Mouse (Mus musculus) stomach, postnatal 0 days (tissue): ENCODE results near the gene Cck. TPM values are rescaled to one million over a fixed set of nuclear protein-coding genes. Genes with fewer than 3 reads are reported as not detected.
A peak's percentile ranks its signal among the peaks of the same experiment; 100 is the strongest.
"Not testable (repeated sequence)": the region's sequence is repeated elsewhere in the genome, so short reads cannot be mapped to it uniquely, and the experiment has no call there.

Source experiments
- ATAC-seq: fragments of 200-750 bp; cut with Nextera tagmentation; 2 replicates; pipeline ENCODE4 v1.8.0; 2017; ENCODE audit not compliant: low FRiP score, low TSS enrichment
- DNase-seq: peaks from one replicate; pipeline ENCODE4 v3.0.0-alpha.2; 2016; ENCODE audit warnings: low spot score
- H3K27ac ChIP-seq: fragments of 300-500 bp; sonication (generic); replicated peaks from 2 replicates; pipeline ENCODE4 v1.5.1; 2014; ENCODE audit warnings: mild to moderate bottlenecking, control low read depth
- H3K27me3 ChIP-seq: fragments of 300-500 bp; sonication (generic); 2 replicates; pipeline ENCODE4 v1.6.1; 2014; ENCODE audit warnings: low read length; ENCODE audit not compliant: control insufficient read depth, insufficient read depth
- H3K36me3 ChIP-seq: fragments of 300-500 bp; sonication (generic); 2 replicates; pipeline ENCODE4 v1.6.1; 2014; ENCODE audit warnings: low read length, mixed read lengths; ENCODE audit not compliant: control insufficient read depth, insufficient read depth
- H3K4me1 ChIP-seq: fragments of 300-500 bp; sonication (generic); replicated peaks from 2 replicates; pipeline ENCODE4 v1.6.1; 2014; ENCODE audit warnings: antibody characterized with exemption; ENCODE audit not compliant: control insufficient read depth, insufficient read depth
- H3K4me2 ChIP-seq: fragments of 300-500 bp; sonication (generic); replicated peaks from 2 replicates; pipeline ENCODE4 v1.6.1; 2014; ENCODE audit warnings: low read depth, mild to moderate bottlenecking, control low read depth, moderate library complexity
- H3K4me3 ChIP-seq: fragments of 300-500 bp; sonication (generic); 2 replicates; pipeline ENCODE4 v1.5.1; 2014; ENCODE audit warnings: low read depth, low read length, control low read depth
- H3K9ac ChIP-seq: fragments of 300-500 bp; sonication (generic); 2 replicates; pipeline ENCODE4 v1.6.1; 2014; ENCODE audit warnings: mild to moderate bottlenecking, low read length, control low read depth, mixed read lengths
- H3K9me3 ChIP-seq: fragments of 300-500 bp; sonication (generic); 2 replicates; pipeline ENCODE4 v1.6.1; 2016; ENCODE audit warnings: low read length; ENCODE audit not compliant: control insufficient read depth
- CTCF ChIP-seq: IDR thresholded peaks from 2 replicates; pipeline ENCODE4 v1.5.1; 2016; ENCODE audit warnings: antibody characterized with exemption, low read depth, mild to moderate bottlenecking, moderate library complexity
- EP300 ChIP-seq: optimal IDR thresholded peaks from 2 replicates; pipeline ENCODE3; 2016; ENCODE audit warnings: antibody characterized with exemption
- WGBS: fragments of 180-500 bp; shearing (Covaris S2); extraction: QIAGEN DNeasy Blood & Tissue Kit; methylation state at CpG from one replicate; pipeline ENCODE4 v1.1.7; 2014; 5-methylcytosine and 5-hydroxymethylcytosine counted together
- polyA plus RNA-seq: library from polyadenylated mRNA; unstranded; fragments of >200 nt; fragmentation: Nextera tagmentation; extraction: Ambion mirVana; gene quantifications from 2 replicates; pipeline ENCODE4 v1.2.1, GENCODE M21; 2015

The Cck gene
- polyA plus RNA-seq, 1 experiment from 2014 or later = 2.4 TPM

DNA sequence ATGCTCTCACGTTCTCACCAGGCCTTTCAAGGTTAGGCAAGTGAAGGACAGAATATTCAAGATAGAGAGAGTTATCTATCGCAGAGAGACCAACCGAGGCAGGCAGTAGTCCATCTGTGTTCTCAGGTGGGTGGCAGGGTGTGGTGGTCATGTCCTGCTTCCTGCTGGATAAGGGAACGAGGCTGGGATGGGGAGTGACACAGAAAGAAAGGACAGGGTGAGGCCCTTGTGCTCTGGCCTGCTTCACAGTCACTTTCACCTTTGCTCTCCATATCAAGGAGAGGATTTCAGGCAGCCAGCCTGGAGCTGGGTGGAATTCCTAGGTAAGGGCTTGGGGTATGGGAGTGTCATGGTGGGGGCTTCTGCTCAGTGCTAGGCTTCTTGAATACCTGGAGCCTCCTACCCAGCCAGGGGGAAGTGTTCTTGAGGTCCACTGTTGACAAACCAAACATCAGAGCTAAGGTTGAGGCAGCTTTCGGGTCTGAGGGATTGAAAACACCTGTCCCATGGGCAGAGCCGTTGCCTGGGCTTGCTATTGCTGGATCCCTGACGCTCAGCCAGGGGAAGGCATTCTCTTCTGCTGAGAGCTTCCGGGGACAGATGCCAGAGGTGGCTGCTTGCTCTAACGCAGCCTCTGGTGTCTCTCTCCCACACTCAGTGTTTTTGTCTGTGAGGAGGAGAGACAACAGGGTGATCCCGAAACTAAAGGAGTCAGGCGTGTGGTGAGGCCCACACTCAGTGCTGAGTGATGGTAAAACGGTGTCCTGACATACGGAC is 38.6 kb downstream of the Cck start:
- WGBS = 64% methylated on average over 13 of the region's 13 CpGs
- Histone ChIP-seq H3K36me3 (peaks cover 33% of the 10 kb centered on the region), H3K27me3 (no peaks in the 10 kb centered on the region), H3K27ac (peak overlapping the region; percentile 61; the same call in 1 of the 2 replicates), H3K9ac (no peak overlapping the region), H3K4me3 (no peak overlapping the region), H3K4me2 (no peak overlapping the region), H3K9me3 (no peaks in the 10 kb centered on the region), H3K4me1 (no peaks in the 10 kb centered on the region)
- DNase-seq (peak; percentile 53), ATAC-seq (peak; percentile 73)
- no peak for TF ChIP-seq EP300

- no peak for ATAC-seq
- Histone ChIP-seq H3K9me3 (no peaks in the 10 kb centered on the region), H3K27ac (no peak overlapping the region), H3K36me3 (peaks cover 35% of the 10 kb centered on the region), H3K9ac (no peak overlapping the region), H3K4me3 (no peak overlapping the region), H3K4me1 (no peaks in the 10 kb centered on the region), H3K27me3 (no peaks in the 10 kb centered on the region), H3K4me2 (no peak overlapping the region)
- TF ChIP-seq CTCF = no peak
- TF ChIP-seq EP300 = no peak
- no peak for DNase-seq
- WGBS = 84% methylated on average over 3 of the region's 3 CpGs
Observed at GRCm38 (mm10) chr9:121454891-121455290, 40.6 kb downstream of the Cck start.

DNA sequence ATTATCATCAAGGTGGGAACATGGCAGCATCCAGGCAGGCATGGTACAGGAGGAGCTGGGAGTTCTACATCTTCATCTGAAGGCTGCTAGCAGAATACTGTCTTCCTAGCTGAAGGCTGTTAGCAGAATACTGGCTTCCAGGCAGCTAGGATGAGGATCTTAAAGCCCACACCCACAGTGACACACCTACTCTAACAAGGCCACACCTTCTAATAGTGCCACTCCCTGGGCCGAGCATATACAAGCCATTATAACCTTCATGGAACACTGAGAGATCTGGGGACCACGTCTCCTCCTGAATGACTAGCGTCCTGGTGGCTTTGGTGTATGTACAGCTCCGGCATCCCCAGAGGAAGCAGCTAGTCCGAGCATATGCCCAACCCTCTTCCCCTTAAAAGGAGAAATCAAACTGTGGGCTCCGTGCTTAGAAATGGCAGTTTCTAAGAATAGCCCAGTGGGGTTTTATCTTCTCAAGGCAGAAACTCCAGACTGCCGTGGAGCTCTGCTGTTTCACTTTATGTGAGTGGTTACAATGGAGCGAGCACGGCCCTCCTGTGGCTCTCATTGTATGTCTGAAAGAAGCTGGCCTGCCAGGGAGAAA is 43.1 kb downstream of the Cck start:
- not testable (repeated sequence) for H3K27ac ChIP-seq, H3K27me3 ChIP-seq, H3K4me1 ChIP-seq, ATAC-seq, H3K9me3 ChIP-seq, DNase-seq, H3K4me2 ChIP-seq, H3K4me3 ChIP-seq, H3K9ac ChIP-seq
- 58% methylated on average over 9 of the region's 9 CpGs for WGBS
- peaks cover 47% of the 10 kb centered on the region for H3K36me3 ChIP-seq

GRCm38 (mm10) chr9:121446431-121446831 is 49.1 kb downstream of the Cck start:
- Histone ChIP-seq H3K9ac (no peak overlapping the region), H3K36me3 (peaks cover 46% of the 10 kb centered on the region), H3K27ac (no peak overlapping the region), H3K27me3 (no peaks in the 10 kb centered on the region), H3K4me2 (no peak overlapping the region), H3K9me3 (no peaks in the 10 kb centered on the region), H3K4me3 (no peak overlapping the region), H3K4me1 (no peaks in the 10 kb centered on the region)
- TF ChIP-seq CTCF (no peak), EP300 (no peak)
- 88% methylated on average over 13 of the region's 13 CpGs for WGBS
- DNase-seq (no peak), ATAC-seq (no peak)

DNA sequence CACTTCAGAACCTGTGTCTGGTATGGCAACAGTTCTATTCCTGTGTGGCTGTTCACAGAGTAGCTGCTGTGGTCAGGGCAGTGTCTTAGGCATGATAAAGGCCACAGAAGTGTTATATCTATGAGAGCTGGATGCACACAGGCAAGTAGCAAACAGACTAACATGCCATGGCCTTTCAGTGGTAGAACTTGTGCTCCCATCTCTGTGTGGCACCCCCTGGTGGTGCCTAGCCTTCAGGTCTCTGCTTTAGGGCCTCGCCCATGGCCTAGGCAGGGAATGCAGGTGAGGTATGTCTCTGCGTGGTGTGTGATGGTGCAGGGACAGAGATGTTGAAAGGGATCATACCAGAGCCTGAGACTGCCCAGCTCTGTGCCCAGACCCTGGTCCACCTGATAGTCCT is 50.1 kb downstream of the Cck start:
- H3K4me3 ChIP-seq = no peak overlapping the region
- 81% methylated on average over 2 of the region's 2 CpGs for WGBS
- DNase-seq (peak; percentile 62), ATAC-seq (peak; percentile 53)
- no peak overlapping the region for H3K4me2 ChIP-seq
- H3K9me3 ChIP-seq = no peaks in the 10 kb centered on the region
- no peaks in the 10 kb centered on the region for H3K27me3 ChIP-seq
- no peaks in the 10 kb centered on the region for H3K4me1 ChIP-seq
- no peak overlapping the region for H3K27ac ChIP-seq
- peaks cover 37% of the 10 kb centered on the region for H3K36me3 ChIP-seq
- no peak for TF ChIP-seq EP300
- TF ChIP-seq CTCF = peak; percentile 76
- H3K9ac ChIP-seq = no peak overlapping the region

- Histone ChIP-seq H3K4me2 (no peak overlapping the region), H3K27me3 (no peaks in the 10 kb centered on the region), H3K4me1 (no peaks in the 10 kb centered on the region), H3K36me3 (peaks cover 33% of the 10 kb centered on the region), H3K4me3 (no peak overlapping the region), H3K9me3 (no peaks in the 10 kb centered on the region), H3K9ac (no peak overlapping the region), H3K27ac (no peak overlapping the region)
- DNase-seq (no peak), ATAC-seq (no peak)
- no peak for TF ChIP-seq CTCF
- WGBS = 70% methylated on average over 3 of the region's 3 CpGs
Observed at GRCm38 (mm10) chr9:121444367-121444707, 51.2 kb downstream of the Cck start.
